Mouse (Mus musculus): ENCODE data around the gene Creb3l4.

The Creb3l4 gene

DNA sequence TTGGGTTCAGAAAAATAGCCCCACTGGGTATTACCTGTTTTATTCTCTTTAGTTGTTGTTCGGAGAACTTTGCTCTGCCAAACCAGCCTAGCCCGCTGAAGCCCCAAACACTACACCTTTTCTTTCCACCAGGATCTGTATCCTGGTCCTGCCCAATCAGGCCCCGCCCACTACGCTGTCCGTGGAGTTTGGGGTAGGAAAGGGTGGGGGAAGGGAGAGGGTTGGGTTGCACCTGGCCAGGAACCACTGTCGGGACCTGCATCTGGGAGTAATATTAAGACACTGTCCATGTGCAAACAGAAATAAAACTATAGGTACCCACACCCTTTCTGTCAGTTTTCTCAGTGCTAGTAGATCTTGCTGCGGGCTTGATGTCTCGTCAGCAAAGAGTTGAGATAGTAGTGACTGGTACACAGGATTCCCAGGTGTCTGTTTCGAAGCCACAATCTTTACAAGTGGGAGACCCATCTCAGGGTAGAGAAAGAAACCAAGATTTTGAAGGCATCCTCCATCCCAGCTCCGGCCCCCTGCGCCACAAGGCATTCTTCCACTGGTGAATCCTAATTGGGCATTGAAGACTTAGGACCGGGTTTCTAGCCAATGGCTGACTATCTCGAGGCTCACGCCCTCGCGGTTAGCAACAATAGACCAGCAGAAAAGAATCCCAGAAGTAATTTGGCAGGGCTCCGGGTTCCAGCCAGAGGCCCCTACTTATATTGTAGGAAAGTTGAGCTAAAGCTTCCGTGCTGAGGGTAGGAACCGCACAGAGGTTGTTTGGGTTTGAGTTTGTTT lies at the start of gene Creb3l4:
TSS of gene Creb3l4 (minus strand) at position 529 of the 792 bp plus-strand sequence.
- in situ Hi-C loops (cut with MboI; ENCODE audit: unreplicated experiment in 2 of 2) = no loop called here

DNA sequence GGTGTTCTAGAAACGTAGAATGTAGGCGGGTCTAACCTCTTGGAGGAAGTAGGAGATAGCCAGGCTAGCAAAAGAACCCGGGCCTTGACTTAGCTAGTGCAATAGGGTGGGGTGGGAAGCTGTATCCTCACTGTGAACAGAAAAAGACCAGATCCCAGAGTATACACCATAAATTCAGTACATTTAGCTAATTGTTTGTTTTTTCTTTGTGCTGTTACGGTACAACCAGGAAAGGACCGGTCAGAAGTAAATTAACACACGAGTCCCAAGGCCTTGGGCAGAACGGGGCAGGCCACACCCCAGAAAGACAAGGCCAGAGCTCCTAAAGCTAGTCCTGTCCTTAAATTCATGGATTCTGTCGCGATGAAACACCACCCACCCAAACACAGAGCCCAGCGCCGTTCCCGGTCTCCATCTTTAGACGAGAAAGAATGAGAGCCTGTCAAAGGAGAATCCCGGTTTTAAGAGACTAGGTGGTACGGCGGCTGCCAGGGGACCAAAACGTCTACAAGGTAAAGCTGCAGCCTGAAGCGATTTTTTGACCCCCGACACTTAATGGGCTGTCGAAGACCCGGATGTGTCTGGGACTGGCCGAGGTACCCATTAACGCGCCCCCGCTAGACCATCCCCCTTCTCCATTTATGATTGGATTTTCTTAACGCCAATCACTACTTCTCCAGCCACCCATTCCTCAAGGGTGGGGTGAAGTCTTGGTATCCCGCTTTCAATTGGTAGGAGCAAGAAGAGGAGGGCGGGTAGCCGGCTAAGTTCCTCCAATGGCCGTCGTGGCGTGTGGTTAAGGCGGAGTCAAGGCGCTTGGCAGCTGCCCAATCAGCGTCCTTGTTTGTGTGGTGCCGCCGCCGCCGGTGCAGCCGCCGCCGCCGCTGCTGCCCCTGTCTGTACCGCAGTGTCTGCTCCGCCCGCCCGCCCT lies 49.3 kb upstream of the Creb3l4 start, which contains the start of gene Gatad2b:
TSS of gene Gatad2b (plus strand) at position 834 of the 931 bp plus-strand sequence.
- in situ Hi-C loops (cut with MboI; ENCODE audit: unreplicated experiment in 2 of 2) = no loop called here

DNA sequence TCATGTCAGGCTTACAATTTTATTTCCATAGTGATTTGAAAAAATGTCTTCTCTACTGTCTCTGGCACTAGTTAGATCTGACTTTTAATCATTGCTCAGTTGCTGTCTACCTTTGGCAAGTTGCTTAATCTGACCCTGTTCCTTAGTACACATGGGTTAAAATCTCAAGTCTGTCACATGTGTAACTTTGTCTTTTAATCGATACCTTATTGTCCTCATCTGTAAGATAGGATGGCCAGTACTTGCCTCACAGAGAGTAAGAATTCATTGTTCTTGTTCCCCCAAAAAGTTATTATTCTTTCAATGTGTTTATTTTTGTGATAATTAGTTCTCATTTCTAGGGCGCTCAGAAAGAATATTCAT lies 48.7 kb upstream of the Creb3l4 start:
- in situ Hi-C loops (cut with MboI; ENCODE audit: unreplicated experiment in 2 of 2) = no loop called here

DNA sequence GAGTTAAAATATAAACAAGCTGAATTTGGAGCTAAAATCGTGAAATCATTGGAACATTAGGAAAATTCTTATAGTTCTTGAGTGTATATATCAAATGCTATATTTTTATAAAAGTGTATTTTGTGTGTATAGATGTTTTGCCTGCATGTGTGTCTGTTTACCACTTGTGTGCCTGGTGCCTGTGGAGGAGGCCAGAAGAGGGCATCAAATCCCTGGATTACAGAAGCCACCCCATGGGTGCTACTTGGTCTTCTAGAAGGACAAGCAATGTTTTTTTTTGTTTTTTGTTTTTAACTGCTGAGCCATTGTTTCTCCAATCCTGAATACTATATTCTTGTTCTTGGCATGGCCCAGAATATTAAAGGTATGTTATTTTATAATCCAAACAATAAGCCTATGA lies 47.3 kb upstream of the Creb3l4 start:
- in situ Hi-C loops (cut with MboI; ENCODE audit: unreplicated experiment in 2 of 2) = no loop called here

DNA sequence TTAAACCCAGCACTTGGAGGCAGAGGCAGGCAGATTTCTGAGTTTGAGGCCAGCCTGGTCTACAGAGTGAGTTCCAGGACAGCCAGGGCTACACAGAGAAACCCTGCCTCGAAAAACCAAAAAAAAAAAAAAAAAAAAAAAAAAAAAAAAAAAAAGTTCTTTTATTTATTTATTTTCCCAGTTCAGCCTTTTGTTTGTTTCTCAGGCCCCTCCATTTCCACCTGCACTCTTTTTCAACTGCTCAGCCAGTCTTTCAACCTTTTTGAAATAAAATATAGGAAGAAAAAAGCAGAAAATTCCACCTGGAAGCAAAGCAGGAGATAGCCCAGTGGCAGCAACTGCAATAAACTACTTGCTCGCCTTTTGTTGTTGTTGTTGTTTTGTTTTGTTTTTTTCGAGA lies 46.1 kb upstream of the Creb3l4 start:
- in situ Hi-C loops (cut with MboI; ENCODE audit: unreplicated experiment in 2 of 2) = loop anchor here in 1 of 2 experiments (10.0 kb wide), 1 partner anchor 85 kb away; no protein-coding TSS in a partner anchor

DNA sequence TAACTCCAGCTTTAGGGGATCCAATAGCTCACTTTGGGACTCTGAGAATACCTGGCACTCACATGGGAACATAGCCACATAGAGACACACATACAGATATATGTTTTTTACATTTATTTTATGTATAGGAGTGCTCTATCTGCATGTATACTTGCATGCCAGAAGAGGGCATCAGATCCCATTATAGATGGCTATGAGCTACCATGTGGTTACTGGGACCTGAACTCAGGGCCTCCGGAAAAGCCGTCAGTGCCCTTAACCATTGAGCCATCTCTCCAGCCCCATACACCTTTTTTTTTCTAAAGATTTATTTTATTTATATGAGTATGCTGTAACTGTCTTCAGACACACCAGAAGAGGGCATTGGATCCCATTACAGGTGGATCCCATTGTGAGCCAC lies 40.8 kb upstream of the Creb3l4 start:
- in situ Hi-C loops (cut with MboI; ENCODE audit: unreplicated experiment in 2 of 2) = loop anchor here in 1 of 2 experiments (10.0 kb wide), 1 partner anchor 91 kb away; no protein-coding TSS in a partner anchor

DNA sequence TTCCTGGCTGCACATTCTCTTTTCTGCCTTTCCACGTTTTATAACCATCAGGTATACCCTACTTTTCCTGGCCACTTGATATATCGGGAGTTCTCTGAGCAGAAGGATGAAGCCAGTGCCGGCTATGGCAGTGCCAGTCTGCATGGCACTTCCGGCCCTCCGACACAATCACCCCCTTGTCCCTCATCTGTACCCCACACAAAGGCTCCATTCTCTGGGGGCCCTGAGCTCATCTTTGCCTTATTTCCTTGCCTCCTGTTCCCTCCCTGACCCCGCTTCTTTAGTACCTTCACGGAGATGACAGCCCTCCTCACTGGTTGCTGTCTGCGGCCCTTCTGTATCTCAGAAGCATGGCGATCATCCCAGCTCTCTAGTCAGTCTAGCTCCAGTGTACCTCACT lies 37.4 kb upstream of the Creb3l4 start:
- in situ Hi-C loops (cut with MboI; ENCODE audit: unreplicated experiment in 2 of 2) = loop anchor here in 1 of 2 experiments (10.0 kb wide), 1 partner anchor 94 kb away; no protein-coding TSS in a partner anchor

DNA sequence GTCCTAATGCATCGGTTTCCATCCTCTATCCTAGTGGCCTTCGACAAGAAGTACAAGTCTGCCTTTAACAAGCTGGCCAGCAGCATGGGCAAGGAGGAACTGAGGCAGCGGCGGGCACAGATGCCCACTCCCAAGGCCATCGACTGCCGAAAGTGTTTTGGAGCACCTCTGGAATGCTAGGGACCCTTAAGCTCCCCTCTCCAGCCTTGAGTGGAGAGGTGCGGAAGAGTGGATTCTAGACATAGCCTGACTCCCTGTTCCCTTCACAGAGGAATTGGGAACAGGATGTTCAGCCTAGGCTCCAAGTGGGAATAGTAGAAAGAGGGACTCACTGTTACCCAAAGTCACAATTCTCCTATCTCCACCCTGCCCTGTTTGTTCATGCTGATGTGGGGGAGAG lies 36.4 kb upstream of the Creb3l4 start:
- in situ Hi-C loops (cut with MboI; ENCODE audit: unreplicated experiment in 2 of 2) = loop anchor here in 1 of 2 experiments (10.0 kb wide), 1 partner anchor 95 kb away; no protein-coding TSS in a partner anchor

DNA sequence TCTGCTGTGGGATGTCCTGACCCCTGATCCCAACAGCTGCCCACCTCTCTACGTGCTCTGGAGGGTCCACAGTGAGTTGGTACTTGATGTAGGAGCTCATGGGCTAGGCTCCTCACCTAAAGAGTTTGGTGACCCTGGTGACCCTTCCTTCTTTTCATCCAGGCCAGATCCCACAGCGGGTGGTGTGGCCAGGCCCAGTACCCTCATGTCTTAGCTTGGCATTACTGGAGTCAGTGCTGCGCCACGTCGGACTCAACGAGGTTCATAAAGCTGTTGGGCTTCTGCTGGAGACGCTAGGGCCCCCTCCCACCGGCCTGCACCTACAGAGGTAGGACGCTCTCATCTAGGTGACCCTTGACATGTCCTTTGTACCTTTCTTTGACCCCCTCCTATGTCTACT lies 35.9 kb upstream of the Creb3l4 start:
- in situ Hi-C loops (cut with MboI; ENCODE audit: unreplicated experiment in 2 of 2) = no loop called here

DNA sequence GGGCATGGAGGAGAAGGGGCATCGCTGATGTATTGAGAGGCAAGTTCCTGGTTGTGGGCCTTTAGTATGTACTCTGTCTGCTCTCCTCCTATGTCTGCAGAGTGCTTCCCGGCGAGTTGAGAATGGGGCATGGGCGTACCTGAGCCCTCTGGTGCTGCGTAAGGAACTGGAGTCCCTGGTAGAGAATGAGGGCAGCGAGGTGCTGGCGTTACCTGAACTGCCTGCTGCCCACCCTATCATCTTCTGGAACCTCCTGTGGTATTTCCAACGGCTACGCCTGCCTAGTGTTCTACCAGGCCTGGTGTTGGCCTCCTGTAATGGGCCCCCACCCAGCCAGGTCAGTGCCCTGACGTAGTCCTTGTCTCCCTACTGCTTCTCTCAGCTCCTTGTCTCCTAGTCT lies 34.9 kb upstream of the Creb3l4 start:
- in situ Hi-C loops (cut with MboI; ENCODE audit: unreplicated experiment in 2 of 2) = no loop called here

DNA sequence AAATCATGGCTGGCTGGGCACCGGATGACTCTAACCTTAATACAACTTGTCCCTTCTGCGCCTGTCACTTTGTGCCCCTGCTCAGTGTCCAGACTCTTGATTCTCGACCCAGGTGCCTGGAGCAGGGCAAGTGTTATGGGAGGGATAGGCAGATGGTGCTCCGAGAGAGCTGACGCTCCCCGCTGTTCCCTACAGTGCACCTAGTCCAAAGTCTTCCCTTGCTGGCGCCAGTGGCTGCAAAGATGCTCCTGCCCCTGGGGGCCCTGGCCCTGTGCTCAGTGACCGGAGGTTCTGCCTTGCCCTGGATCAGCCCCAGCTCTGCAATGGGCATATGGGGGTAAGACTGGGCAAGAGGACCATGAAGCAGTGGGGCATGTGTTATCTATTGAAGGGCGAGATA lies 34.5 kb upstream of the Creb3l4 start:
- in situ Hi-C loops (cut with MboI; ENCODE audit: unreplicated experiment in 2 of 2) = no loop called here

DNA sequence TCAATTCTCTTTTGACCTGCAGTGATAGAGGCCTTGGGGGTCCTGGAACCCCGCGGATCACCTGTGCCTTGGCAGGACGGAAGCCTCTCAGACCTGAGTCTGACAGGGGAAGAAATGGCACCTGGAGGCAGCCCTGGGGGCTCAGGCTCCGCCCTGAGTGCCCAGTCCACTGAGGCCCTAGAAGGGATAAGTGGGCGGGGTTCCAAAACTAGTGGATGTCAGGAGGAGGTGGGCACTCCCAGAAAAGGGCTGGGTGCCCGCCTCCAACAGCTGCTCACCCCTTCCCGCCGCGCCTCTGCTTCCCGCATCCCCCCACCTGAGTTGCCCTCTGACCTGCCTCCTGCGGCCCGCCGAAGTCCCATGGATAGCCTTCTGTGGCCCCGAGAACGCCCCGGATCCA lies 33.5 kb upstream of the Creb3l4 start:
- in situ Hi-C loops (cut with MboI; ENCODE audit: unreplicated experiment in 2 of 2) = no loop called here

DNA sequence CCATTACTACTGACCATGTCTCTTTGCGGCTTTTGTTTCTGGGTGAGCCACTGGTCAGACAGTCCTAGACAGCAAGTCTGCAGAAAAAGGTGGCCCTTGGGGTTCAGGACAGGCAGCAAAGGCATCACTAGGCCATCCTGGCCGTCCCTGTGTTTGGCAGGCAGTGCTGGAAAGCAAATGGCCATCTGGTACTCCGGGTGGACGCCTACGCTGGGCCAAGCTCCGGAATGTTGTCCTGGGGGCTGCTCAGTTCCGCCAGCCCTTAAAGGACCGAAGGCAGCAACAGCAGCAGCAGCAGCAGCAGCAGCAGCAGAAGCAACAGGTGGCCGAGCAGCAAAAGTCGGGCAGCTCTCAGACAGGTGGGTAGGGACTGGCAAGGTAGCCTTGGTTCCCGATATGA lies 32.0 kb upstream of the Creb3l4 start:
- in situ Hi-C loops (cut with MboI; ENCODE audit: unreplicated experiment in 2 of 2) = no loop called here

DNA sequence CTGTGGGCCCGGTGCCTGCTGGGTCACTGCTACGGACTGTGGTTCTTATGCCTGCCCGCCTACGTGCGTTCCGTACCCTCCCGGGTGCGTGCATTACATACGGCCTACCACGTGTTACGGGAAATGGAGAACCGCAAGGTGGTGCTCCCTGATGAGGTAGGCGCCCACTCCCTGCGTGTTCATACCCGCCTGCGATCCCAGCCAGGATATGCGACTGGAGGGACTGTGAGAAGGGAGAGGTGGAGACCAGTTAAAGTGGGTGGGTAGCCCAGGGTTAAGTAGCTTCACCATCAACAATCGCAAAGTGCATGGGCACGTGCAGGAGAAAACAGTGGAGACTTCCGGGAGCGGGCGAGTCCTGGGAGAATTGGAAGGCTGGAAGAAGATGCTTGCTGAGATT lies 30.5 kb upstream of the Creb3l4 start:
- in situ Hi-C loops (cut with MboI; ENCODE audit: unreplicated experiment in 2 of 2) = loop anchor here in 1 of 2 experiments (5.0 kb wide), 1 partner anchor 83 kb away; no protein-coding TSS in a partner anchor

DNA sequence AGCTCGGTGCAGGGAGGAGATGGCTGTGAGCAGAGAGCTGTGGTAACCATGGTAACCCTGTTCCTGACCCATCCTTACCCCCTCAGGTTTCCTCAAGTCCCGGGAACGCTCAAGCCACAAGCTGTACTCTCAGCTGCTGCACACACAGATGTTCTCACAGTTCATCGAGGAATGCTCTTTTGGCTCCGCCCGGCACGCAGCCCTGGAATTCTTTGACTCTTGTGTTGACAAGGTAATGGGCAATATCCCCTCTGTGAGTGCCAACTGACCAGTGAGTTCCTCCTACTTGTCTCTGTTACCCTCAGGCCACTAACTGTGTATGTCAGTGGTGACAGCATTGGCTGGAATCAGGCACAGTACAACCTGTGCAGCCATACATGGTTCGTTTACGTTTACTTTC lies 28.9 kb upstream of the Creb3l4 start:
- in situ Hi-C loops (cut with MboI; ENCODE audit: unreplicated experiment in 2 of 2) = loop anchor here in 1 of 2 experiments (5.0 kb wide), 1 partner anchor 85 kb away; no protein-coding TSS in a partner anchor

DNA sequence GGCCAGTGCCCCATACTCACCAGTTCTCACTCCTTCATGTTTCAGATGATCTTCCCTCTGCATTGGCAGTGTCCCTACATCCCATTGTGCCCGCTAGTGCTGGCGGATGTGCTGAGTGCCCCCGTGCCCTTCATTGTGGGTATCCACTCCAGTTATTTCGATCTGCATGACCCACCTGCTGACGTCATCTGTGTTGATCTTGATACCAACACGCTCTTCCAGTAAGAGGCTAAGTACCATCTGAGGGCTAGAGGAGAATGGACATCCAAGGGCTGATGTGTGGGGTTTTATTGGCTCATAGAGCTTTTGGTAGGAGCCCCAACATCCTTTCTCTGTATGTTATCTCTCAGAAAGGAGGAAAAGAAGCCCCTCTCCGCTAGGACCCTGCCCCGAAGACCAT lies 27.5 kb upstream of the Creb3l4 start:
- in situ Hi-C loops (cut with MboI; ENCODE audit: unreplicated experiment in 2 of 2) = loop anchor here in 1 of 2 experiments (5.0 kb wide), 1 partner anchor 87 kb away; no protein-coding TSS in a partner anchor

DNA sequence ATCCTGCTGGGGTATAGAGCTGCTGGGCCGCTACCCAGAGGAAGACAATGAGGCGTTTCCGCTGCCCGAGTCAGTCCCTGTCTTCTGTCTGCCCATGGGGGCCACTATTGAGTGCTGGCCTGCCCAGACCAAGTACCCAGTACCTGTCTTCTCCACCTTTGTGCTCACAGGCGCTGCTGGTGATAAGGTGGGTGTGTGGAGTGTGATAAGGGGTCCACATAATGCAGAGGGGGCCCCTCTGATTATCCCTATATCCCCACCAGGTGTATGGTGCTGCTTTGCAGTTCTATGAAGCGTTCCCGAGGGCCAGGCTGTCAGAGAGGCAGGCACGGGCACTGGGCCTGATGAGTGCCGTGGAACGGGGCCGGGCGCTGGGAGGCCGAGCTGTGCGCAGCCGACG lies 25.7 kb upstream of the Creb3l4 start:
- in situ Hi-C loops (cut with MboI; ENCODE audit: unreplicated experiment in 2 of 2) = no loop called here

DNA sequence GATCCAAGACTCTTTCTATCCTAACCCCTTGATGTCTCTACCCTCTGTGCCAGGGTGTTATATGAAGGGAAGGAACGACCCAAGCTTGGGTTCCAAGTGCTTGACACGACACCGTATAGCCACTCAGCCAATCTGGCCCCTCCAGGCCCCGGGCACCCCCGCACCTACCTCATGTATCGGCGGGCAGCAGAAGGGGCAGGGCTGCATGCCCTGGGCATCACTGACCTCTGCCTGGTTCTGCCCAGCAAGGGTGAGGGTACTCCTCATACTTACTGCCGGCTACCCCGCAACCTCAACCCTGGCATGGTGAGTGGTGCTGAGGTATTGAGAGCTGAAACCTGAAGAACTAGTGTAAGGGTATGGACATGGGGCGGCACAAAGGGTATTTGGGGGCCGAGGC lies 24.9 kb upstream of the Creb3l4 start:
- in situ Hi-C loops (cut with MboI; ENCODE audit: unreplicated experiment in 2 of 2) = no loop called here

DNA sequence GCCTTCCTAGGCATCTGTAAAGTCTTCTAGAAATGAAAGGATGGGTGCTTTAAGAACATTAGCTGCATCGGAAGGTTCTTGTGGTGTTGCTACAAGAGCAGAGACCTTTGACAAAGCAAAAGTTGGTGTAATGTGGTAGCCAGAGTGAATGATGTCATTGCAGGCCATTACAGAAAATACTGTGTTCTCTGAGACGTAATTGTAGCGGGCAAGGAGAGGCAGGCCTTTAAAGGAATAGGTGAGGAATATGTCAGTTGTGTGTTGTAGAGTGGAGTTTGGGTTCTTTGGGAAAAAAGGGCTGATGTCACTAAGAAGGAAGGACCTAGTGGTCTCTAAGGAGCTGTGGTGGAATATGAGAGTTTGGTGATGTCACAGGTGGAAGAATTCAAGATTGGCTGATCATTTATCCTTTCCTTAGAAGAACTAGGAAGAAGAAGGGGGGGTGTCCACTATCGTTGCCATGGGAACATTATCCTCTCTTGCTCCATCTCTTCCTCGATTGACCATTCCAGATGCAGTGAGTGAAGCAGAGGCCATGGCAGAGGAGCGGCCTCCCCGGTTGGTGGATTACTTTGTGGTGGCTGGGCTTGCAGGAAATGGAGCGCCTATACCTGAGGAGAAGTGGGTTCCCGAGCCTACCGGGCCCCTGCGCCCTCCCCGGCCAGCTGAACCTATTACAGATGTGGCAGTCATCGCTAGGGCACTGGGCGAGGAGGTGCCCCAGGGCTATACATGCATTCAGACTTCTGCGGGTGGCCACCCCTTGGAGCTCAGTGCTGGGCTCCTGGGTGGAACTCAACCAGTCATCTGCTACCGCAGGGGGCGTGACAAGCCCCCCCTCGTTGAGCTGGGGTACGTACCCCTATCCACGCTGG lies 23.8 kb upstream of the Creb3l4 start:
- in situ Hi-C loops (cut with MboI; ENCODE audit: unreplicated experiment in 2 of 2) = no loop called here

Measured in v-Abl transformed pro-B cells (cell line).